Mouse (Mus musculus) limb, embryonic 10.5 days (tissue): ENCODE data around the gene Rpl36a-ps1. TPM values are rescaled to one million over a fixed set of nuclear protein-coding genes. Genes with fewer than 3 reads are reported as not detected.

ENCODE experiments used
- DNase-seq: peaks from one replicate; pipeline ENCODE4 v3.0.0-alpha.2; 2017; ENCODE audit warnings: low spot score
- H3K27ac ChIP-seq: fragments of 300-500 bp; sonication (generic); 2 replicates; pipeline ENCODE4 v1.5.1; 2016; ENCODE audit warnings: mild to moderate bottlenecking
- H3K27me3 ChIP-seq: fragments of 300-500 bp; sonication (generic); 2 replicates; pipeline ENCODE4 v1.6.1; 2016; ENCODE audit warnings: low read depth, mild to moderate bottlenecking; ENCODE audit not compliant: poor library complexity, severe bottlenecking
- H3K36me3 ChIP-seq: fragments of 300-500 bp; sonication (generic); 2 replicates; pipeline ENCODE4 v1.6.1; 2016; ENCODE audit warnings: mild to moderate bottlenecking, moderate library complexity
- H3K4me1 ChIP-seq: fragments of 300-500 bp; sonication (generic); 2 replicates; pipeline ENCODE4 v1.6.1; 2016
- H3K4me3 ChIP-seq: fragments of 300-500 bp; sonication (generic); 2 replicates; pipeline ENCODE4 v1.5.1; 2016; ENCODE audit warnings: mild to moderate bottlenecking, moderate library complexity
- H3K9me3 ChIP-seq: fragments of 300-500 bp; sonication (generic); replicated peaks from 2 replicates; pipeline ENCODE4 v1.6.1; 2016; ENCODE audit warnings: mild to moderate bottlenecking
- WGBS: fragments of 180-500 bp; shearing (Covaris S2); methylation state at CpG from one replicate; pipeline ENCODE4 v1.1.7; 2016; 5-methylcytosine and 5-hydroxymethylcytosine counted together
- polyA plus RNA-seq: library from polyadenylated mRNA; unstranded; fragments of >200 nt; fragmentation: Nextera tagmentation; extraction: Ambion mirVana; gene quantifications from 2 replicates; pipeline ENCODE4 v1.2.1, GENCODE M21; 2016

Gene Rpl36a-ps1
- polyA plus RNA-seq, 1 experiment from 2014 or later = 2.6 TPM

DNA sequence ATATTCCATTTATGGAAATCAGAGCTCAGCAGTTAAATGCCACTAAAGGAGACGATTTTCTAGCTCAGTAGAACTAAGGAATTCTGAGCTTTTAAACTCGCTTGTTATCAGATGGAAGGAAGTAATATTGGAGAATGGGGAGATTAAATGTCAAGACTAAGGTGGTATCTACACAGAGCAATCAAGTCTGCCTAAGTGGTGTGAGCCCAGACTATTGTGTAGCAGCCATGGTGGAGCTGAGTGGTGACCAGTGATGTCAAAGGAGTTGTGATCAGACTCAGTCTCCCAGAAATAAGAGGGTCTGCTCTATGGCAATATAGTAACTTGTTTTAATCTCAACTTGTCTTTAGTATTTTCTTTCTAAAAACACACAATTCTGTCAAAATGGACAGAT is 16.8 kb upstream of the Rpl36a-ps1 start:
- 81% methylated on average over 2 of the region's 2 CpGs for WGBS
- H3K4me1 ChIP-seq = no peaks in the 10 kb centered on the region

DNA sequence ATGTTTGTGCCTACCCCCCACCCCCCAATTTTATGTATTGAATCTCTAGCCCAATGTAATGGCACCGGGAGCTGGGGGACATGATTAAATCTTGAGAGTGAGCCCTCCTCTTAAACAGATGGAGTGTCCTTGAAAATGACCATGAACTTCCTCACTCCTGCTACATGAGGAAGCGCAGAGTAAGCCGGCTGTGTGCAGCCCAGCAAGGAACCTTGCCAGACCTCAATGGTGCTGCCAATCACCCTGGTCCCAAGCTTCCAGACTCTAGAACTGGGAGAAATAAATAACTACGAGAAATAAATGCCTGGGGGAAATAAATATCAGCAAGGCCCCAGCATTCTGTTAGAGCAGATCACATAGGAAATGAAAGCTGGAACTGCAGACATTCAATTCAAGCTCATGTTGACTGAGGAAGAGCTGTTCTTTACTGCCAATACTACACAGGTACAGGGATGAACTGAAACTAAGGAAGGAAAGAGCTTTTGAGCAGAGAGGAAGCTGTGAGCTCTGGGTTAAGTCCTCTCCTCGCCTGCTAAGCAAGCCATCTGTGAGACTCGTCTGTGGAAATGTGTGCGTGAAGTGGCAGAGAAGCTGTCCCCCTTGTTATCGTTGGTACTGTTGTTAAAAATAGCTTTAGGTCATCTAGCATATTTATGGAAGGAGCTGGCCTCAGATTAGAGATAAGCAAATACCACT is 16.3 kb upstream of the Rpl36a-ps1 start:
- Histone ChIP-seq H3K27me3 (no peaks in the 10 kb centered on the region), H3K9me3 (no peaks in the 10 kb centered on the region), H3K4me3 (no peak overlapping the region), H3K36me3 (no peaks in the 10 kb centered on the region), H3K27ac (no peak overlapping the region), H3K4me1 (no peaks in the 10 kb centered on the region)
- 84% methylated on average over 8 of the region's 8 CpGs for WGBS
- DNase-seq = no peak

More for the DNA sequence above, 16.8 kb upstream of the Rpl36a-ps1 start:
- H3K9me3 ChIP-seq = no peaks in the 10 kb centered on the region
- H3K4me3 ChIP-seq = no peak overlapping the region
- no peak for DNase-seq
- no peak overlapping the region for H3K27ac ChIP-seq
- no peaks in the 10 kb centered on the region for H3K36me3 ChIP-seq
- no peaks in the 10 kb centered on the region for H3K27me3 ChIP-seq

DNA sequence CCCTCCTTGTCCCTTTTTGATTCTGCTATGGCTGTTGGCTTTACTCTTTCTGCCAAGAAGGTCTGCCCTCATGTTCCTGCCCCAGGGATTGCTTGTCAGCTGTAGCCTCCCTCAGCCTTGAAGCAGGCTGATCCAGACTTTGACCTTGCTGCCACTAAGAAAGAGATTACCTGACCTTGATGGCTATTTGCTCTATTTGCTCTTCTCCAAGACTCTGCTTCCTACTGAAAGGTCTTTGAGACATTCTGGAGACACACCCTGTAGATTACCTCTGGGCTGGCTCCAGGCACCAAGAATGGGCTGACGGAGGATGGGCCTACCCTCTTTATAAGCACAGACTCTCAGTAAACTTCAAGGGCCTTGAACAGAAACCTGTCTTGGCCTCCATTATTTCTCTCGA is 1.6 kb downstream of the Rpl36a-ps1 start:
- Histone ChIP-seq H3K4me1 (peaks cover 8% of the 10 kb centered on the region; the same call in 1 of the 2 replicates), H3K4me3 (no peak overlapping the region), H3K36me3 (no peaks in the 10 kb centered on the region), H3K27me3 (no peaks in the 10 kb centered on the region), H3K9me3 (no peaks in the 10 kb centered on the region), H3K27ac (no peak overlapping the region)
- DNase-seq = no peak
- 89% methylated on average over 2 of the region's 2 CpGs for WGBS

DNA sequence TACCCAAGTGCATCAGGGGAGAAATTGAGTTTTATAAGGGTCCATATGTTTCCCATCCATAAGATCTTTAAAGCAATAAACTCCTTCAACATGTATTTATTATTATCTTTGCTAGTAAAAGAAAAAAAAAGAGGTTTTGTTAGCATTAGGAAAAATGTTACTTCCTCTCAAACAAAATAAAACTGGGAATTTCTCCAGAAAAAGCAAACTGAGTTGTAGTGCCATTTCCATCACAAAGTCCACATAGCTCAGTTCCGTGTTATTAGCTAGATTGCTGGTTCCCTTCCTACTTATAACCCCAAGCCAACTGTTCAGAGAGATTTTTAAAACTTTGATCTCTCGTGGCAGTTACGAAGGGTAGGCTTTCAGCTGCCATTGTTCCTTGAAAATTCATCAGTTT is 3.5 kb downstream of the Rpl36a-ps1 start:
- Histone ChIP-seq H3K9me3 (no peaks in the 10 kb centered on the region), H3K4me3 (no peak overlapping the region), H3K4me1 (peaks cover 8% of the 10 kb centered on the region; the same call in 1 of the 2 replicates), H3K27me3 (no peaks in the 10 kb centered on the region), H3K36me3 (no peaks in the 10 kb centered on the region), H3K27ac (no peak overlapping the region)
- no peak for DNase-seq
- WGBS = 78% methylated on average over 3 of the region's 3 CpGs

DNA sequence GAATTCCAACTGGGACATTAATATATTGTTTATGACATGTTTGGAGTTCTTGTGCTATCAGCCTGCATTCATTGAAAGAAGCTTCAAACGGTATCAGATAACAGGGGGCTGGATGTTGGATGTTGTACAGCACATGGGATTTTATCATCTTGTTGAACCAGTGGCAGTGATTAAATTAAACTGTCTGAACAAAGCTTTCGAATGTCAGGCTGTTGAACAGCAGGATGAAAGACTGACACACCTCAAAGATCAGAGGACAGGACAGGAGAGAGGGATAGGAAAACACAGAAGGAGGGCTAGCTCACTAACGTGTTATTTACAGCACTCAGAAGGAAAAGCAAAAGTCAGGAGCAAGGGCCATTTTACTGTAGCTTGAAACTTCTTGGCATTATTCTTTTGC is 4.3 kb downstream of the Rpl36a-ps1 start:
- H3K27me3 ChIP-seq = no peaks in the 10 kb centered on the region
- no peaks in the 10 kb centered on the region for H3K36me3 ChIP-seq
- peaks cover 8% of the 10 kb centered on the region; the same call in 1 of the 2 replicates for H3K4me1 ChIP-seq
- H3K9me3 ChIP-seq = no peaks in the 10 kb centered on the region
- WGBS = 28% methylated on average over 3 of the region's 3 CpGs
- H3K4me3 ChIP-seq = no peak overlapping the region
- H3K27ac ChIP-seq = no peak overlapping the region
- no peak for DNase-seq

DNA sequence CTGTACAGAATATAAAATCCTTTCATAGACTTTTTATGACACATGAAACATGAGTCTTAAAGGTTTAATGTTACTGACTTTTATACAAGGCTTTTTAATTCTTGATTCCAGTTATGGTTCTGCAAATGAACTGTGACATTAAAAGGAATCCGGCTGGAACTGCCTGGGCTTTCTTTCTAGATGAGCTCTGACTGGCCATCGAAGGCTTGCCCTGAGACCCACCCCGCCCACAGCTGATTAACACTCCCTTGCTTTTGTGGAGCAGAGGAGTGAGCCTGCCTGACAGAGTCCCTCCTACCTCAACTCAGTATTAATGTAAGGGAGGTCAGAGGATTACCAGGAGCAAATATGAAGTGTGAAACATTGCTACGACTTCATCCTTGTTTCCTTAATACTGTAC is 22.2 kb downstream of the Rpl36a-ps1 start:
- no peak for DNase-seq
- H3K27ac ChIP-seq = no peak overlapping the region
- H3K9me3 ChIP-seq = no peaks in the 10 kb centered on the region
- H3K36me3 ChIP-seq = no peaks in the 10 kb centered on the region
- H3K4me1 ChIP-seq = peaks cover 5% of the 10 kb centered on the region; the same call in 1 of the 2 replicates
- H3K4me3 ChIP-seq = no peak overlapping the region
- WGBS = 43% methylated on average over 4 of the region's 4 CpGs
- no peaks in the 10 kb centered on the region for H3K27me3 ChIP-seq

DNA sequence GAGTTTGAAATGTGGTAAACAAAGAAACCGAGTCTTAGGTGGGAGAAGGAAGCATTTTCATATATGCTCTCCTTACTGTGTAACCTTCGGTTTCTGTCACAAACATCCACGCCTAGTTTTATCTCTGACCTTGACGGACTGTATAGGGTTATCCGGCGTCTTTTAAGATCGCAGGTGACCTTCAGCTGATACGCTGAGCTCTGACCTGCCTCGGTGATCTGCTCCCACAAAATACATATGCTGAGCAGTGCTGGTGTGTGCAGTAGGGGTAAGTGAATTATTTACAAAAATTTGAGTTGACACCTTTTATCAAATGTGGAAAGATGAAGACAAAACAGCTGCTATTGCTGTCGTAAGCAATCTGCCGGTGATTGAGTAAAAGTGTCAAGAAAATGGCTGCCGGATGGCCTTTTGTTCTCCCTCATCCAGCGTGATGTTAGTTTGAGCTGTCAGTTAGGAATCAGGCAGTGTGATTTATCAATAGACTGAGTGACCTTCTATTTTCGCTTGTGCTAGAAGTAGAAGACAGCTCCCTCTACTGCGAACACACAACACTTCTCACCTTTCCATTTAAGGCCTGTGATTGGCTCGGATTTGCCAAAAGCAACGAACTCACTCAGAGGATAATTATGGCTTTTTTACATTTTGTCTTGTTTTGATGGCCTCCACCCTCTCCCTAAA is 35.0 kb downstream of the Rpl36a-ps1 start:
- Histone ChIP-seq H3K4me3 (no peak overlapping the region), H3K27ac (no peak overlapping the region), H3K9me3 (no peaks in the 10 kb centered on the region), H3K27me3 (no peaks in the 10 kb centered on the region), H3K36me3 (no peaks in the 10 kb centered on the region), H3K4me1 (0 out of 2 replicates have a peak, but pooled peaks cover 4% of the 10 kb centered on the region)
- no peak for DNase-seq
- 76% methylated on average over 17 of the region's 17 CpGs for WGBS

DNA sequence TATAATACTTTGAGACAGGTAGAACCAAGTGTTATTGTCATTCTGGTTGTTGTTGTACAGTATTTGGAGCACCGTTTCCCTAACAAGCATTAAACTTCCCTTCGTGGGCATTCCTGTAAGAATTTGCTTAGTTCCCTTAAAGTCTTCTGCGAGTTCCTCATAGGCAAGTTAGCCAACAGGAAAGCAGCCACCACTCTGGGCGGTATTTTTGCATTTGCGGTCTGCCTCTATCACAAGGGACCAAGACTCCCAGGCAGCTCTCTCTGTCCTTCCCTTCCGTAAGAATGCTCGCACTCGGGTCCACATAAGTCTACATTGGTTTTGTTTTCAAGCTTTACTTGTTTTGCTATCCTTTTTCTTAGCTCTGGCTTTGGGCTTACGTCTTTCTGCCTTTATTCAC is 37.3 kb downstream of the Rpl36a-ps1 start:
- Histone ChIP-seq H3K36me3 (no peaks in the 10 kb centered on the region), H3K27me3 (no peaks in the 10 kb centered on the region), H3K27ac (no peak overlapping the region), H3K9me3 (no peaks in the 10 kb centered on the region), H3K4me3 (no peak overlapping the region), H3K4me1 (0 out of 2 replicates have a peak, but pooled peaks cover 4% of the 10 kb centered on the region)
- WGBS = 90% methylated on average over 9 of the region's 9 CpGs
- DNase-seq = no peak

DNA sequence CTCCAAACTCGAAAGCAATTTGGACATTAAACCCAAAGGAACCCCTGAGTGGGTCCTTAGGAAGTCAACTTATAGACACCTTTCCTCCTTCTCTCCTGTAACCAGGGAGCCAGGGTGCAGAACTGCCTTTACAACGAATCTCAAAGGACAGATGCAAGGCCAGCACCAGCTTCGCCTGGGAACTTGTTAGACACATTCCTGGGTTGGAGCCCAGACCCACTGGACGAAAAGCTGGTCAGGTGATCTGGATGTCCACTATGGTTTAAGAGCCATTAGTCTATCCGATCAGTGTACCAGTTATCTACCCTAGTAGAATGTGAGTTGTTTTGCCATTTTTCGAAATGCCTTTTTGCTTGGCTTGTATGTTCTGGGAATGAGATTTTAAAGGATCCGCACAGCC is 41.7 kb downstream of the Rpl36a-ps1 start:
- H3K4me3 ChIP-seq = no peak overlapping the region
- no peaks in the 10 kb centered on the region for H3K27me3 ChIP-seq
- H3K27ac ChIP-seq = no peak overlapping the region
- WGBS = 92% methylated on average over 7 of the region's 7 CpGs
- H3K36me3 ChIP-seq = no peaks in the 10 kb centered on the region
- no peak for DNase-seq
- H3K9me3 ChIP-seq = no peaks in the 10 kb centered on the region
- no peaks in the 10 kb centered on the region for H3K4me1 ChIP-seq

DNA sequence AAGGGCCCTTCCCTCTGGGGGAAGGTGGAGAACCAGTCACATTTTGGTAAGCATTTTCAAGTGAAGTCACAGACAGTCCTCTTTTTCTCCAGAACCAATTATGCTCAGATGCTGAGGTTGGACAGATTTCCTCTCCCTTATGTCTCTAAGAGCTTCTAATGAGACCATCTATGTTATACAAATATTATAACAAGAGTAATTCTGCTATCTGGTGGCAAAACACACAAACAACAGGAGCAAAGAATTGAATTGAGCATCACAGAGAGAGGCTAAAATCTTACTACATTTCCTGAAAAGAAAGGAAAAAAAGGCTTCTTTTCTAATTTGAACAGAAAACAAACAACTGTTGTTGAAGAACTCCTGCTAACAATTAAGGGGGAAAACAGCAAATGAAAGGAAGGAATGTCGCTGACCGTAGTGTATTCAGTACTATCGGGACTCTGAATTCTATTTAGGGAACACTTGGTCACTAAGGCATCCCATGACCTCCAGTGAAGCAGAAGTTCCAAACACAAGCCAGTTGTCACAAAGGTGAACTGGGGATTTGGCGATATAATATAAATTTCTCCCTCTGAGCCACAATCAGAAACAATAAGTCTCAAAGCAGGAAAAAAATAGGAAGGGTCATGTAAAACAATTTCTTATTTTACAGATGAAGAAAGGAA is 42.4 kb downstream of the Rpl36a-ps1 start:
- no peaks in the 10 kb centered on the region for H3K36me3 ChIP-seq
- H3K27me3 ChIP-seq = no peaks in the 10 kb centered on the region
- DNase-seq = no peak
- 85% methylated on average over 4 of the region's 4 CpGs for WGBS
- H3K4me3 ChIP-seq = no peak overlapping the region
- no peaks in the 10 kb centered on the region for H3K4me1 ChIP-seq
- H3K9me3 ChIP-seq = no peaks in the 10 kb centered on the region
- H3K27ac ChIP-seq = no peak overlapping the region

Other genes starting within 250 kb of the Rpl36a-ps1 start
- gene Mzt1, start 51.8 kb upstream of the Rpl36a-ps1 start, polyA plus RNA-seq = 89.5 and 104 TPM in 2 replicates
- 85.2 and 99.4 TPM in 2 replicates for gene Bora, start 51.9 kb upstream of the Rpl36a-ps1 start, polyA plus RNA-seq
- 20.1 and 21.7 TPM in 2 replicates for gene Pibf1, start 105.1 kb upstream of the Rpl36a-ps1 start, polyA plus RNA-seq
- gene Dis3, start 105.5 kb upstream of the Rpl36a-ps1 start, polyA plus RNA-seq = 46.5 and 47.4 TPM in 2 replicates